Mouse (Mus musculus) midbrain, embryonic 15.5 days (tissue): ENCODE measurements at regions not wholly inside any gene's neighbourhood (a gene's known extent, or its start where the extent isn't known, plus 50 kb on each side); places are given as distances from the start of the nearest gene placed in this dataset.

Source experiments
- ATAC-seq: fragments of 200-750 bp; cut with Nextera tagmentation; replicated peaks from 2 replicates; pipeline ENCODE4 v1.8.0; 2017; ENCODE audit warnings: moderate TSS enrichment
- H3K27ac ChIP-seq: fragments of 300-500 bp; sonication (generic); 2 replicates; pipeline ENCODE4 v1.5.1; 2015; ENCODE audit warnings: mild to moderate bottlenecking, inconsistent platforms
- H3K27me3 ChIP-seq: fragments of 300-500 bp; sonication (generic); replicated peaks from 2 replicates; pipeline ENCODE4 v1.6.1; 2015; ENCODE audit warnings: inconsistent platforms
- H3K36me3 ChIP-seq: fragments of 300-500 bp; sonication (generic); replicated peaks from 2 replicates; pipeline ENCODE4 v1.6.1; 2015; ENCODE audit warnings: inconsistent platforms
- H3K4me1 ChIP-seq: fragments of 300-500 bp; sonication (generic); 2 replicates; pipeline ENCODE4 v1.6.1; 2015; ENCODE audit warnings: inconsistent platforms
- H3K4me2 ChIP-seq: fragments of 300-500 bp; sonication (generic); 2 replicates; pipeline ENCODE4 v1.6.1; 2015; ENCODE audit warnings: inconsistent platforms, mild to moderate bottlenecking, moderate library complexity
- H3K4me3 ChIP-seq: fragments of 300-500 bp; sonication (generic); 2 replicates; pipeline ENCODE4 v1.5.1; 2015; ENCODE audit warnings: mild to moderate bottlenecking, inconsistent platforms
- H3K9ac ChIP-seq: fragments of 300-500 bp; sonication (generic); 2 replicates; pipeline ENCODE4 v1.6.1; 2015; ENCODE audit warnings: mild to moderate bottlenecking, inconsistent platforms
- H3K9me3 ChIP-seq: fragments of 300-500 bp; sonication (generic); 2 replicates; pipeline ENCODE4 v1.6.1; 2016; ENCODE audit warnings: inconsistent platforms
- WGBS: fragments of 180-500 bp; shearing (Covaris S2); methylation state at CpG from one replicate; pipeline ENCODE4 v1.1.7; 2015; ENCODE audit warnings: mixed read lengths; 5-methylcytosine and 5-hydroxymethylcytosine counted together

DNA sequence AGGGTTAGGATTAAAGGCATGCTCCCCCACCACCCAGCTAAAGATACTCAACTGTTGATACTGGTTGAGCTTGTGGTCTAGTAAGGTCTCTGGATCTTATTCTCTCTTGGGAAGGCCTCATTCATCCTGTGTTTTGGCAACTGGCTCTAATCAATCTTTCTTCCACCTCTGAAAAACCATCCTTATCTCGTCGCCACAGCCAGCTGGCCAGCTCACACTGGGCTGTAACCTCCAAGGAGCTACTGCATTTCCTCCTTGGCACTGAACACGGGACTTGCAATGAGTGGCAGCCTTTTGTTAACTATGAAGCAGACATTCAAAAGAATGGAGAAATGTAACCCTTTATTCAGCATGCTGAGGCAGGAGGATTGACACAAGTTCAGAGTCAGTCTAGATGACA lies 61.4 kb upstream of the Slc6a6 start:
- H3K4me2 ChIP-seq = no peak overlapping the region
- peaks cover 4% of the 10 kb centered on the region for H3K4me1 ChIP-seq
- no peaks in the 10 kb centered on the region for H3K36me3 ChIP-seq
- H3K27me3 ChIP-seq = no peaks in the 10 kb centered on the region
- no peaks in the 10 kb centered on the region for H3K9me3 ChIP-seq
- 73% methylated on average over 3 of the region's 3 CpGs for WGBS
- H3K9ac ChIP-seq = no peak overlapping the region
- H3K27ac ChIP-seq = no peak overlapping the region
- no peak for ATAC-seq
- H3K4me3 ChIP-seq = no peak overlapping the region

DNA sequence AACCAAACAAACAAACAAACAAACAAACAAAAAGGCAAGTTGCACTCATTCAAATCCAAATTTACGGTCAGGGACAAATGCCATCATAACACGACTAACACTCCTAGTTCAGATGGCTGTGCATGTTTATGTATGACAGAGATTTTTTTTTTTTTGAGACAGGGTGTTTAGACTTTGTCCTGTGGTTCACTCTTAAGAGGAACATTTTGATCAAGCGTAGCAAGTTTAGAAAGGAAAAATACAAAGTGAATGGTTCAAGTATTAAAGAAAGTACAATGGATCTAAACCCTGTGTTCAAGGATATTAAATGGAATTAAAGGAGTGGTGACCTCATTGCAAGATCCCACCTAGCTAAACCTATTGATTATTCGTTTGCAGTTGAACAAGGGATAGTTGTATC lies 60.2 kb upstream of the Slc6a6 start:
- Histone ChIP-seq H3K4me3 (no peak overlapping the region), H3K36me3 (no peaks in the 10 kb centered on the region), H3K9me3 (no peaks in the 10 kb centered on the region), H3K27me3 (no peaks in the 10 kb centered on the region), H3K4me1 (no peaks in the 10 kb centered on the region), H3K4me2 (no peak overlapping the region), H3K9ac (no peak overlapping the region), H3K27ac (no peak overlapping the region)
- WGBS = 88% methylated on average over 4 of the region's 4 CpGs
- no peak for ATAC-seq

- Histone ChIP-seq H3K4me3 (no peak overlapping the region), H3K9me3 (no peaks in the 10 kb centered on the region), H3K4me2 (no peak overlapping the region), H3K9ac (no peak overlapping the region), H3K4me1 (no peaks in the 10 kb centered on the region), H3K36me3 (no peaks in the 10 kb centered on the region), H3K27ac (no peak overlapping the region), H3K27me3 (no peaks in the 10 kb centered on the region)
- ATAC-seq = no peak
- 85% methylated on average over 4 of the region's 4 CpGs for WGBS
Measured at GRCm38 (mm10) chr6:91629230-91629629, 54.6 kb upstream of the Slc6a6 start.

- no peaks in the 10 kb centered on the region for H3K36me3 ChIP-seq
- H3K4me1 ChIP-seq = no peaks in the 10 kb centered on the region
- no peaks in the 10 kb centered on the region for H3K9me3 ChIP-seq
- no peak overlapping the region for H3K4me3 ChIP-seq
- H3K27ac ChIP-seq = no peak overlapping the region
- no peak overlapping the region for H3K9ac ChIP-seq
- H3K27me3 ChIP-seq = no peaks in the 10 kb centered on the region
- no peak for ATAC-seq
- 93% methylated on average over 6 of the region's 6 CpGs for WGBS
- H3K4me2 ChIP-seq = no peak overlapping the region
Measured at GRCm38 (mm10) chr6:91631261-91631660, 52.6 kb upstream of the Slc6a6 start.
